Mouse (Mus musculus) splenic B cell, adult 2 months (primary cell): Measurements from ENCODE around the gene Zfp335.
A peak's percentile ranks its signal among the peaks of the same experiment; 100 is the strongest.
"Not testable (repeated sequence)": the region's sequence is repeated elsewhere in the genome, so short reads cannot be mapped to it uniquely, and the experiment has no call there.

Source experiments
- DNase-seq: peaks from one replicate; pipeline ENCODE4 v3.0.0-alpha.2; 2011; ENCODE audit warnings: low read depth, low spot score
- H3K27me3 ChIP-seq: 2 replicates; pipeline ENCODE4 v1.6.1; 2012; ENCODE audit warnings: mild to moderate bottlenecking, low read length, moderate library complexity, mixed read lengths; ENCODE audit not compliant: control insufficient read depth, poor library complexity, insufficient read depth, severe bottlenecking
- H3K36me3 ChIP-seq: 2 replicates; pipeline ENCODE4 v1.6.1; 2012; ENCODE audit warnings: mild to moderate bottlenecking, low read length, moderate library complexity, mixed read lengths; ENCODE audit not compliant: control insufficient read depth, poor library complexity, insufficient read depth, severe bottlenecking

The Zfp335 gene

GRCm38 (mm10) chr2:164874239-164874769, 37.3 kb downstream of the Zfp335 start:
- DNase-seq: no peak
- H3K36me3 ChIP-seq: peaks cover 3% of the 10 kb centered on the region; the same call in 1 of the 2 replicates
- H3K27me3 ChIP-seq: no peaks in the 10 kb centered on the region

GRCm38 (mm10) chr2:164873621-164874020, 37.9 kb downstream of the Zfp335 start:
- no peak for DNase-seq
- Histone ChIP-seq H3K27me3 (no peaks in the 10 kb centered on the region), H3K36me3 (peaks cover 3% of the 10 kb centered on the region; the same call in 1 of the 2 replicates)

GRCm38 (mm10) chr2:164871602-164872303, 39.8 kb downstream of the Zfp335 start:
- no peaks in the 10 kb centered on the region for H3K27me3 ChIP-seq
- H3K36me3 ChIP-seq: no peaks in the 10 kb centered on the region
- DNase-seq: no peak

- no peaks in the 10 kb centered on the region for H3K36me3 ChIP-seq
- peak; percentile 93 for DNase-seq
- H3K27me3 ChIP-seq: no peaks in the 10 kb centered on the region
Observed at GRCm38 (mm10) chr2:164868491-164868890, 43.1 kb downstream of the Zfp335 start.

- no peaks in the 10 kb centered on the region for H3K36me3 ChIP-seq
- DNase-seq: peak; percentile 42
- no peaks in the 10 kb centered on the region for H3K27me3 ChIP-seq
Observed at GRCm38 (mm10) chr2:164867566-164867965, 44.0 kb downstream of the Zfp335 start.

GRCm38 (mm10) chr2:164866741-164867551, 44.6 kb downstream of the Zfp335 start:
- Histone ChIP-seq H3K36me3 (no peaks in the 10 kb centered on the region), H3K27me3 (no peaks in the 10 kb centered on the region)
- peak; percentile 49 for DNase-seq

- Histone ChIP-seq H3K27me3 (no peaks in the 10 kb centered on the region), H3K36me3 (no peaks in the 10 kb centered on the region)
- no peak for DNase-seq
Observed at GRCm38 (mm10) chr2:164864593-164864992, 47.0 kb downstream of the Zfp335 start.

- H3K36me3 ChIP-seq, H3K27me3 ChIP-seq, DNase-seq: not testable (repeated sequence)
Observed at GRCm38 (mm10) chr2:164863411-164863810, 48.1 kb downstream of the Zfp335 start.

- H3K27me3 ChIP-seq: no peaks in the 10 kb centered on the region
Observed at GRCm38 (mm10) chr2:164862179-164862861, 49.2 kb downstream of the Zfp335 start.

GRCm38 (mm10) chr2:164861094-164861493, 50.5 kb downstream of the Zfp335 start:
- no peak for DNase-seq
- Histone ChIP-seq H3K27me3 (no peaks in the 10 kb centered on the region), H3K36me3 (no peaks in the 10 kb centered on the region)

More at GRCm38 (mm10) chr2:164862179-164862861, 49.2 kb downstream of the Zfp335 start:
- no peaks in the 10 kb centered on the region for H3K36me3 ChIP-seq
- DNase-seq: peak; percentile 57

- Histone ChIP-seq H3K27me3 (no peaks in the 10 kb centered on the region), H3K36me3 (no peaks in the 10 kb centered on the region)
- no peak for DNase-seq
Observed at GRCm38 (mm10) chr2:164859640-164860432, 51.7 kb downstream of the Zfp335 start.

GRCm38 (mm10) chr2:164859155-164859554, 52.4 kb downstream of the Zfp335 start:
- H3K36me3 ChIP-seq: no peaks in the 10 kb centered on the region
- DNase-seq: no peak
- no peaks in the 10 kb centered on the region for H3K27me3 ChIP-seq

- Histone ChIP-seq H3K27me3 (no peaks in the 10 kb centered on the region), H3K36me3 (no peaks in the 10 kb centered on the region)
- DNase-seq: peak; percentile 34
Observed at GRCm38 (mm10) chr2:164857842-164858553, 53.6 kb downstream of the Zfp335 start.
